Mouse (Mus musculus) kidney, postnatal 25 days (tissue): Measurements from ENCODE around the gene Sptbn4.

Experiments
- DNase-seq, 2 experiments: peaks; one replicate each; pipeline ENCODE4 v3.0.0; 2021; ENCODE audit warnings: mixed read lengths in 2 of 2

Sptbn4 gene

DNA sequence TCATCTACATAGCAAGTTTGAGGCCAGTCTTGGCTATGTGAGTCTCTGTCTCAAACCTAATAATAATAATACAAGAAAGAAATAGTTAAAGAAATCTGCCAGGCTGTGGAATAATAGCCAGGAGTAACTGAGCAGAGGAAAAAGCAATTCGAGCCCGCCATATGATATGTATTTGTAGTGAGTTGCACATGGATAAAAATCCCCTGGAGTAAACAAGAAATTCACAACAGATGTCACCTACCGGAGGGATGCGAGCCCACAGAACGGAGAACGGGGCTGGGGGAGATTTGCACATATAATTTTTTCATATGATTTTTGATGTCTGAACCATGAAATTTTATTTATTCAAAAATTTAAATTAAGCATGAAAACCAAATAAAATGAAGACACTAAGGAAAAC, 67.7 kb downstream of the Sptbn4 start:
- no peak for DNase-seq

DNA sequence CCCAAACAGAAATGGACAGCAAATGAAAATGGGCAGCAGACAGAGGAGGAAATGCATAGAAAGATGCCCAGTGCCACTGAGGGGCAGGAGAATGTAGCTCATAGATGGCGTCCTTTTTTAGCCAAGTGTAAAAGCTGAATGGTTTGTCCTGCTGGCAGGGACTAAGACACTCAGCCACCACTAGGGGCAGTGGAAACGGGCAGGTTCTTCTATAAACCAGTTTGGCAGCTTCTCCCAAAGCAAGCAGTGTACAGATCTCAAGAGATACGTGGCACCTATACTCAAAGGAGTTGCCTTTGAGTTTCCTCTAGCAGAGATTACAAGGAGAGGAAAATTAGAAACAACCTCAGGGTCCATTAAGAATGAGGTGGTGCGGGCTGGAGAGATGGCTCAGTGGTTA, 69.1 kb downstream of the Sptbn4 start:
- DNase-seq: peak; percentile 37 to 44

DNA sequence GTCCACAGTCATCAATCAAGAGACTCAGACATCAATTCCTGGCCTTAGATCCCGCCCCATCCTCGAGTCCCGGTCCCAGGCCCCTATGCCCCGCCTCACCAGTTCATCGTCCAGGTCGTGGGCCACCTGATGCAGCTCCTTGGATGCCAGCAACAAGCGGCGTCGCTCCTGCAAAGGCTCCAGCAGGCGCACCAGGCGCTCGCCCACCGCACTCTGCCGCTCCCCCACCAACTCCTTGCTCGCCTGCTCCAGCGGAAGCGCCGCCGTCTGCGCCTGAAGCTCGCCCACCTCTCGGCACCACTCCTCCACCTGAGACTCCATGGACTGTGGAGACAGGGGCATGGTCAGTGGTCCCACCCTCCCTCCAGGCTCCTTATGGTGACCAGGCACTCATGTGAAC, 72.2 kb downstream of the Sptbn4 start:
- no peak for DNase-seq

DNA sequence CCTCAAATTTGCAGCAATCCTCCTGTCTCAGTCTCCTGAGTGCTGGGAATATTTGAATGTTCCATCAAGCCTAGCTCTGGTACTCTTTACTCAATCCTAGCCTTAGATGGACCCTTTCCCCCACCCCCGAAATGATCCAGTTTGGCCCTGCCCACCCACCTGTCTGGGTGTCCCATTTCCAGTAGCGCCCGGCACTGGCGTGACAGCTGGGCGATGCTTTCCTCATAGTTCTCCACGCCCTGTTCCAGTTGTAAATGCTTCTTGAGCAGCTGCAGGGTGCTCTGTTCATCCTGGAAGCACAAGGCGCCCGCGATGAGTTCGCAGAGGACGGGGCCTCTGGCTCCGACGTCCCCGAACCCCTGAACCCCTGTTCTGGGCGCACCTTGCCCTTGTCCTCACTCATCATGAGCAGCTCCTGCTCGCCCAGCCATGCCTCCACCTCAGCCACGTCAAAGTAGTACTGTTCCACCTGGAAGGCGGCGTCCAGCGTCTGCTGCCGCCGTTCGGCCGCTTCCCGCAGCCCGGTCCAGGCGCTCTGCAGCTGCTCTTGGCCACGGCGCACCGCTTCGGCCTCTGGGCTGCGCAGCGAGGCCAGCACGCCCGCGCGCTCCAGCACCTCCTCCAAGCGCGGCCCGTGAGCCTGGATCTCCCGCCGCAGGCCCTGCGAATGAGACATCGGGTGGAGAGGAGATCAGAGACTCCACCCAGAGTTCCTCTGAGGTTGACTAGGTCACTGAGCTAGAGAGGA, 75.6 kb downstream of the Sptbn4 start:
- DNase-seq: no peak

DNA sequence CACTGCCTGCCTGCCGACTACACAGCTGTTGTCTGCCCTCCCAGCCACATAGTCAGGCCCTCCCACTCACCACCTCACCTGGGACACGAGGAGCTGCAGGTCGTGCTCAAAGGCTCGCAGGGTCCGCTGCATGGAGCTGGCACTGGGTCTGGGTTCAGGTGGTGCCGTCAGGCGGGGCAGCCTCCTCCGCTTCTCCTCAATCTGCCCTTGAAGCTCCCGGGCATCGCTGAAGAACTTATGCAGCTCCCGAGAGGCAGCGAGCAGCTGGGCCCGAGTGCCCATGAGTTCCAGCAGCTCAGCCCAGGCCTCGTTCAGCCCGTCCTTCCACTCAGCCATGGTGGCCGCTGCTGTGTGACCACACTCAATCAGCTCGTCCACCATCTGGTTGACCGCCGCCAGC, 78.4 kb downstream of the Sptbn4 start:
- DNase-seq: no peak

DNA sequence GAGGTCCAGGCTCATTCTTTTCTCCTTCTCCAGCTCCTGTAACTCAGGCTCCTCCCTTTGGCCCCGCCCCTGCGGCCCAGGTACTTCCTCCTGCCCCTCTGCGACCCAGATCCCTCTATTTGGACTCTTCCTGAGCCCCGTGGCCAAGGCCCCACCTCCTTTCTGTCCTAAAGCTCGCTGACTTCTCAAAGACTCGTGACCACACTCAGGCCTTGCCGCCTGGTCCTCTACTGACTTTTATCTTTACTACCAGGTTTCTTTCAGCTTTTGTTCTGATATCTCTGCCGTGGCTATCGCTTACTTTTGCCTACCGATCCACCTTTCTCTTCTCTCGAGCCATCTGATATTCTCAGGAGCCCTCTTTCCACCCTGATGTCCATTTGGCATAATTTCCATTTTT, 79.5 kb downstream of the Sptbn4 start:
- no peak for DNase-seq

DNA sequence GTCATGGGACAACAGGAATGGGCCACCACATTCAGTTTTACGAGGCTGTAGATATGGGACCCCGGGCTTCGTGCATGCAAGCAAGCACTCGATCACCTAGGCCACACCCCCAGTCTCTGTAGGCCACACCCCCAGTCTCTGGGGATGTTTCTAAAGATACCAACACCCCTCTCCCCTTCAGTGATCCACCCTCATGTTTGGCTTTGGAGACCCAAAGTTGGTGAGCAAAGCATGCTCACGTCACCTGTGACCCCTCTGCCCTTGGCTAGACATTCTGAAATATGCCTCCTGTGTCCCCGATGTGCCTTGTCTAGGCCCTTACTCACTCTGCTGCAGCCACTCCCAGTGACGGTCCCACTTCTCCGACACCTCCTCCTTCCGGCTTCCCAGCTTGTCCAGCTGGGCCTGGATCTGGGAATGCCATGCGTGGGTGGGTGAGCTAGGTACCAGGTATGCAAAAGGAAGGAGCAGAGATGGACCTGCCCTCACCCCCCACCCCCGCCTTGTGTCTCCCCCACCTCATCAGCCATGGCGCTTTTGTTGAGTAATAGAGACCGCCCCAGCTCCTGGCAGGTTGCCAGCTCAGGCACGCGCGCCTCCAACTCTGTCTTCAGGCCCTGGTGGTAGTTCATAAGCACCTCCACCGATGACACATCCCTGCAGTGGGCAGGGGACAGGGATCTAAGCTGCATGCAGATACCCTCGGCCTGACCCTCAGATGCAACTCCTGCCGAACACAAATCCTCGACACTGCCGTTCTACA, 81.2 kb downstream of the Sptbn4 start:
- no peak for DNase-seq

DNA sequence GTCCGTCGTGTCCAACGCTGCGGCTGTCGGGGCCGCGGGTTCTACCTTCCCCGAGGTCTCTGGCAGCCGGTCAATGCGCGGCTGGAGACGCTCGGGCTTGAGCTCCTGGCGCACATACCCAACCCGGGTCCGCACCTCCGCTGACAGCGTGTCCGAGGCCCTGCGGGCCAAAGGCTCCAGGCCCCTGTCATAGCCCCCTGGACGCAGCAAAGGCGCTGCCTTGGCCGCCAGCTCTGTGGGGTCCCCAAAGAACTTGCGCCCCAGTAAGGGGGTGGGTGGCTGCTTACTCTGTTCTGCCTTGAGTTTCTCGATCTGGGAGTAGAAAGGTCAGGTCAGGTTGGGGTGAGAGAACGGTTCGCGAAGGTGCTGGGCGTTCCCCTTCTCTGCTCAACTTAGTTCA, 83.1 kb downstream of the Sptbn4 start:
- DNase-seq: no peak

DNA sequence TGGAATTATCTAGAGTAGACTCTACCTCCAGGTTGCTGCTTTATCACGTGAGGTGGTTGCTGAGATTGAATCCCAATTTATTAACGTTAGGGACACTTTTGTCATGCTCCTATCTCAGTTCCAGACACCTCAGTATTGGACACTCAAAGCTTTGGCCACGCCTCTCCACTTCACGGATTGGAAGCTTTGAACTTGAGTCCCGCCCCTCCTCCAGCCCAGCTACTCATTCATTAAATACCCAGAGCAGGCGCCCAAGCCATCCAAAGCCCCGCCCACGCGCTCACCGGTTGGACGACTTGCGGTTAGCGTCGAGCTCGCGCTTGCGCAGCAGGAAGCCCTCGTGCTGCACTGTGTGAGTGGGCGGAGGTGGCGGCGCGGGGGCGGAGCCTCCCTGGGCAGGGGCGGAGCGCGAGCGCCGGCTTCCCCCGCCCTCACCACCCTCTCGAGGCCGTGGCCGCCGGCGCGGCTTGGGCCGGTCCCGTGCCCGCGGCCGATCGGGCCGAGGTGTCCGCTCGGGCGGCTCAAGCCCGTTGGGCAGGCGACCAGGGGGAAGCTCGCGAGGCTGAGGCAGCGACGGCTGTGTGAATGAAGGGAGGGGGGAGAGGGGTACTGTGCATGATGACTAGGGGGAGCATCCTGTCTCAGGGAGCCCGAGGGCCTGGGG, 86.1 kb downstream of the Sptbn4 start:
- DNase-seq: peak; percentile 100

DNA sequence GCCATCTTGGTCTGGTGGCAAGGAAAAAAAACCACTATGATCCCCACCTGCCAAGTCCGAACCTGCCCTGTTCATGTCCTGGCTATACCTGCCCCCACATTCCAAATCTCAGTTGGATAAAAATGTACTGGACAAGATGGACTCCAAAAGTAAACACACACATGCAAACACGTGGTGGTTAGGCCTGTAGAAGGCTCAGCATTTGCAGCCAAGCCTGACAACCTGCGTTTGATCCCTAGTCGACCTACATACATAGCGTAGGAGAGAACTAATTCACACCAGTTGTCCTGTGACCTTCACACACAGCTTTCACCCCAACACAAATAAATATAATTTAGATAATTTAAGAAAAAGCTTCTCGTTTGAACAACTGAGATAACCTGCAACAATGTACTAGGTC, 86.7 kb downstream of the Sptbn4 start:
- DNase-seq: no peak

DNA sequence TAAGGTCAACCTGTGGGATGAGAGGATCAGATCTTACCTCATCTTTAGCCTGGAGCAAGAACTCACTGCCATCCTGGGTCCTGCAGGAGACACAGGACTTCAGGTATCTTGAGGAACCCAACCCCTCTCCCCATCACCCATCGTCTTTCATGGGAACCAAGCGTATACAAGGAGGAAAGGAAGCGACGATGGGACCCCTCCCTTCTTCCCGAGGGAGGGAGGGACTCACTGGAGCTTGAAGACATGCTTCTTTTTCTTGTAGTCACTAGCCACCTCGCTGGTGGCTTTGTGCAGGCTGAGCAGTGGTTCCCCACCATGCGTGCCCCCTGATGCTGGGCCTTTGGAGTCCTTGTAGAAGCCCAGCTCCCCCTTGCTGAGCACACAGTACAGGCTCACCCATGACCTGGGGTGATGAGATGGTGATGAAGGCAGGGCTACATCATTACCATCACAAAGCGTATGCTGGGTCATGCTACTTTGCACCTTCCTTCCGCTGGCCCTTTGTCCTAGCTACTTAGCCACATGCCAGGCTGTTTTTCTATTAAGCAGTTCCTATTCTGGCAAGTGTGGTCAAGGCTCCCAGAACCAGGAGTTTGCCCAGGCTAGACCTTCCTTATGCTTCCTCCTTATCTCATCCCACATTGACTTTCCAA, 87.7 kb downstream of the Sptbn4 start:
- no peak for DNase-seq

DNA sequence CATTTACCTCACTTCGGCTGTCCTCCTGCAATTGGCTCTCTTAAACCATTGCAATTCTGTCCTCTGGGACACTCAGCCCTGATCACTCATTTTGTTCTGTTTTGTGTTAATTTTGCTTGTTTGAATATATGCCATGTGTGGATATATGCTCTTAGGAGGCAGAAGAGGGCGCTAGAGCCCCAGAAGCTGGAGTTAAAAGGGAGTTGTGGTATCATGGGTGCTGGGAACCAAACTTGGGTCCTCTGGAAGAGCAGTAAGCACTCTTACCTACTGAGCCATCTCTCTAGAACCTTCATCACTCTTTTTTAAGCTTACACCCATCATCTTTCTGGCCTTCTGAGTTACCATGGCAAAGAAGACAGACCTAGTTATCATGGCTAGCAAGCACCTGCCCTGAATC, 88.3 kb downstream of the Sptbn4 start:
- DNase-seq: no peak

DNA sequence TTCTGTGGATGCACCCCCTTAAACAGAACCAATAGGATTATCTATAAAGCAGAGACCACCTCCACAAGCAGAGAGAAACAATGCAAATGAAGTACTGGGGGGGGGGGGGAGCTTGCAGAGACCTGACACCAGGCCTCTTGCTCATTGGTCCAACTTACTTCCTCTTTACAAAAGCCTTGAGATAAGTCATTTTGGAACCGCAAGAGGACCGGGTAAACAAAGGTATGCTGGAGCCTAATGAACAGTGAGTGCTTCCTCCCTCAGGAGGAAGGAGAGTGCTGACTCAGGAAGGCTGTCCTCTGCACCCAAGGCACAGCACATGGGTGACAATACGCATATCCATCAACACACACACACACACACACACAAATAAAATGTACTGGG, 89.9 kb downstream of the Sptbn4 start:
- no peak for DNase-seq

DNA sequence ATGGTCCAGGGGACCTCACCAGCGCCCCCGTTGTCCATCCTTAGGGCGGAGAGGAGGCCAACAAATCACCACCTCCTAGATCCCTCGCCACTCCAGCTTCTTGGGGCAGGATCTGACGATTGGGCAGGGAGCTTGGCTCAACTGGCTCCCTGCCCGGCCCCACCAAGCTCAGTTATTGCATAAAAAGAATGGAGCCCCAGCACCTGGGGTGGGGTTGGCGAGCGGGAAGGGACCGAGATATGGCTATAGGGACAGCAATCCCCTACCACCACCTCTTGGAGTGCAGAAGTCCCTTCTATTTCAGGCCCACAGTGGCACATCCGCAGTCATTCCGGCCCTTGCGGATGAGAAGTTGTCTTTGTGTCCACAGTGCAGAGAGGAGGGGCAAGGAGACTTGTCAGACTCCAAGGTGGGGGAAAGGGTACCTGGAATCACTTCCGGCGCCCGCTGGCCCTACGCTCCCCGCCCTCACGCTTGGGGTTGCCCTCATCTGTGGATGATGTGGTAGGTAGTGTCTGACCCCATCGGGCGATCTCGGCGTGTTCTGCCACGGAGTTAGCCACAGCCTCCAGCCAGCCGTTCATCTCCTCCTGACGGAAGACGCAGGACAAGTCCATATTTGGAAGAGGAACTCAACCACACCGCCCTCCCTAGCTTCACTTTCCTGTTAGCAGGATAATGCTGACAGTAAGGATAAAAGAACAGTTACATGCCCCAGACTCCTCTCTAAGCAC, 90.5 kb downstream of the Sptbn4 start, which contains the start of gene Gm20479:
Gene Gm20479, minus strand, starts transcription at position 559 of the 734 bp plus-strand sequence.
- DNase-seq: peak; percentile 36 to 66

DNA sequence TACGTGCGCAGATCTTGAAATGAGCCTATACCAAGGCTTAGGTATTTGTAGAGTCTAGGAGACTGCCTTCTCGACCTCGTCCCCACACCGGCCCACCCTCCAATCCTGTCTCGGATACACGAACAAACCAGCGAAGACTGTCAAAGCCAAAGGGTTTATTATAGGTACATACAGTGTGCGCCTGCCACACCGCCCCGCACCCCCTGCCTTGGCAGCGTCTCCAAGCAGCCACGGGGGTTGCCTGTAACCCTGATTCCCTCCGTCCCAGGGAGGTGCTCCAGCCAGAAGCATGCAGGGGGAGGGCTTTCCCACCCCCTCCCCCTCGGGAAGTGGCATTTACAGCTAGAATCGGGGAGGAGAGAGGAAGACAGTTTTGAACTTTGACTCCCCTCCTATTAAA, 91.2 kb downstream of the Sptbn4 start:
- peak; percentile 39 to 78 for DNase-seq

DNA sequence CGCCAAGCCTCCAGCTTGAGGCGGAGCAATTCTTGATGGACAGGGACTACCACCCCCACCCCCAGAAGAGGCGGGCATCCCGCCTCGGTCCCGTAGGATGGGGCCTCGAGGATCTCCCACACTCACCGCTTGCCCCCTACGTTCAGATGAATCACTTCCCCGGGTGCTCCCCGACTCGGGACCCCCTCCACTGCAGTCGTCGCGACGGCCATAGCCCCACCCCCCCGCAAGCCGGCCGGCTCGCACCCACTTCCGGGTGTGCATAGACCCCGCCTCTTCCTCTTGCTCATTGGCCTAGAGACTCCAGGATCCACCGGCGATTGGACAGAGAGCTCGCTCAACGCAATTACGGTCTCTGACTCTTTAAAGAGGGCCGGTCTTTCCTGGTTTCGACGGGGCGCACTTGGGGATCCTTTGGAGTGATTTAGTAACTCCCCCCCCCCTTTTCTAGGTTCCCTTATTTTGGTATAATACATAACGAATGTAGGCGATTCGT, 91.7 kb downstream of the Sptbn4 start, which contains the start of gene Shkbp1:
Gene Shkbp1, minus strand, starts transcription at position 275 of the 496 bp plus-strand sequence.
- DNase-seq: peak; percentile 92 to 96

DNA sequence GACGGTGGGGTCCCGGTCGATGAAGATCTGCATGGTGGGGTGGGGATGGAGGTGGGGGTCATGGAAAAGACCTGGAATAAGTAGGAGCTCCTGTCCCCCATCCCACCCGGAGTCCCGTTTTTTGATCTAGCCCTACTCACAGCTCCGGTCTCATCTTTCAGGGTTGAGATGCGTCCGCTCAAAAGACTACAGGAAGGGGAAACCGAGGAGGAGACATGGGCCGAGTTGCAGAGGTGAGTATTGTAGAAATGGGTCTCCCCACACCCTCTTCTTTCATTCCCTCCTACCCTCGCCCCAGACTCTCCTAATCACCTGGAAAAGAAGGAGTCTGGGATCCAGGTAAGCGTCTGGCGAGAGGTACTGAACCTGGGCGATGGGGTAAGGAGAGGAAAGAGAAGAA, 92.2 kb downstream of the Sptbn4 start:
- DNase-seq: no peak

DNA sequence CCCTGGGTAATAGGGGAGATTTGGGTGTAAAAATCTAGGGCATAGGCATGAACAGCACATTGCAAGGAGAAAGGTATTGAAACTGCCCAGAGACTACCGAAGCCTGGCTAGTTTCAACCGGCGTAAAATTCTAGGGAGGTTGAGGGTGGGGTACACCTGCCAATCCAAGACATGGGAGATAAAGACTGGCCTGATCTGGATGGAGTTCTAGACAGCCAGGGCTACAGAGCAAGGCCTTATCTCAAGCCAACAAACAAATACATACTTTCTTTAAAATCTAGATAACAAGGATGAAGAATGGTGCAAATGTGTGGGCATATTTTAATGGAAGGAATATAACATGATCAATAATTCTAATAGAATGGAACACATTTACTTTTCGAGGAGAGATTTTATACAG, 92.7 kb downstream of the Sptbn4 start:
- DNase-seq: no peak

DNA sequence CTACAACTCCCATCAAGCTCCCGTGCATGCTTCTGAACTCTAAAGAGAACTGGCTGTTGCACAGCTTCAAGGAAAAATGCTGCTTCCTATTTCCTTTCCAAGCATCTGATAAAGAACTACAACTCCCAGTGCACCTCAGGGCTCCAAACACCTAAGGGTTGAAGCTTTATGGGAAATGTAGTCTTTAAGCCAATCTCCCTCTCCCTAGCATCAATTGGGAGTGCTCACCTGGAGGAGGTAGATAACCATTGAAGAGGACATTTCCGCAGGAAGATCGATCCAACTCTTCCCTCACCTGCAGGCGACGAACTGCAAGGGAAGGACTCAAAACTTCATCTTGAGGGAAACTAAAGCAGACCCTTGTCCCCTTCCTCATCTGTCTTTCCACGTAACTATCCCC, 93.3 kb downstream of the Sptbn4 start:
- DNase-seq: peak; percentile 57 to 63

DNA sequence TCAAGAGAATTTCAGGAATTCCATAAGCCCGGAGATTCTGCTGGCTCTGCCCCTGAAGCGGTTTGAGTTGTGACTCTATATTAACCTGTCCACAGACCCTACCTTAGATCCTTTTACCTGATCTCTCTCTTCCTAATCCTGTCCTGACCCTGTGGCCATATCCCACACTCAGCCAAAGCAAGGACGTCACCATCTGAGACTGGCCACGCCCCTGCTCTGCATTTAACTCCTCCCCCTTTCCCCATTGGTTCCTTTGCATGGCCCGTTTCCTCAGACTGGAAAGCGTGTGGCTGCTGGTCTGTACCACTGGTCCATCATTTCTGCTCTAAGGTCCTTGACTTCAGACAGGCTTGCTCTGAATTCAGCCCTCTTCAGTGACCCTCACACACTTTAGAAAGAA, 102.0 kb downstream of the Sptbn4 start:
- DNase-seq: no peak

DNA sequence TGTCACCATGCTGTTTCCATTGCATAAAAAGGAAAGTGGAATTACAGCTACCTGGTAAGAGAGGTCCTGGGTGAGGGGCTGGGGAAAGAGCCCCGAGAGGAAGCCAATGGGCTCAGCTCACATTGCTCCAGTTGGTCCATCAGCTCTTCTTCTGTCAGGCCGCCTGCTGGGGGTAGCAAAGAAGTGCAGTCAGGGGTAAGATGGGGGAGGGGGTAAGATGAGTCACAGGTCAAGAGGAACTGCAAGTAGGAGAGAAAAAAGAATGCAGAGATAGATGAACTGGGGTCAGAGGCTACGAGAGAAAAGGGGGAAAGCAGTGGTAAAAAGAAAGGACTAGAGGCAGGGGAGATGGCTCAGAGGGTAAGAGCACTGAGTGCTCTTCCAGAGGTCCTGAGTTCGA, 104.9 kb downstream of the Sptbn4 start:
- DNase-seq: no peak

DNA sequence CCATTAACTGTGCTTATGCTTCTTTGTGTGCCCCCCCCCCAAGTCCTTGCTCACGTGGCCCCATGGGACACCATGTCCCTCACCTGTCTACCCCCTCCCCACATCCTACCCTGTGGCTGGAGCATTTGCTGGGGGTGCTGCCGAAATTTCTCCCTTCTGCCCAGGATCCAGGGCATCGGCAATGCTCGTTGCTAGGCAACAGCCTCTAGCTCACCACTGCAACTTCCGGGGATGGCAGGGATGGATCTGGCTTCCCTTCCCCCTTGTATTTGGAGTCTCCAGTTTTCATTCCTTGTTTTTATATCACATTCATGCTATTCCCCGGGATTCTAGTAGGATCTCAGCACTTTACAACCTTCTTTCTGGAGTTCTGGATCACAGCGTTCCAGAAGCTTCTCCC, 108.0 kb downstream of the Sptbn4 start:
- DNase-seq: no peak
